Mouse (Mus musculus) cerebellum, adult 9-10 months (tissue): ENCODE measurements around the gene Tmem144.
"Not testable (repeated sequence)": the region's sequence is repeated elsewhere in the genome, so short reads cannot be mapped to it uniquely, and the experiment has no call there.

ENCODE experiments used
- DNase-seq: peaks from one replicate; pipeline ENCODE4 v3.0.0; 2022

Gene Tmem144

GRCm38 (mm10) chr3:79808530-79809179 is 43.9 kb downstream of the Tmem144 start:
- no peak for DNase-seq

- not testable (repeated sequence) for DNase-seq
Observed at GRCm38 (mm10) chr3:79800761-79801160, 51.8 kb downstream of the Tmem144 start.

GRCm38 (mm10) chr3:79792307-79792706 is 60.3 kb downstream of the Tmem144 start:
- no peak for DNase-seq

- no peak for DNase-seq
Observed at GRCm38 (mm10) chr3:79790324-79790723, 62.2 kb downstream of the Tmem144 start.

GRCm38 (mm10) chr3:79789554-79789953 is 63.0 kb downstream of the Tmem144 start:
- DNase-seq = no peak

- no peak for DNase-seq
Observed at GRCm38 (mm10) chr3:79788959-79789358, 63.6 kb downstream of the Tmem144 start.

- no peak for DNase-seq
Observed at GRCm38 (mm10) chr3:79784362-79784736, 68.2 kb downstream of the Tmem144 start.

GRCm38 (mm10) chr3:79783630-79784361 is 68.8 kb downstream of the Tmem144 start:
- no peak for DNase-seq

GRCm38 (mm10) chr3:79772701-79773100 is 79.9 kb downstream of the Tmem144 start:
- DNase-seq = no peak
